Mouse (Mus musculus) myocyte (in vitro differentiated cells): ENCODE measurements at regions not wholly inside any gene's neighbourhood (a gene's known extent, or its start where the extent isn't known, plus 50 kb on each side); places are given as distances from the start of the nearest gene placed in this dataset.

Experiments
- H3K27me3 ChIP-seq: one replicate; pipeline ENCODE4 v1.6.1; 2011; ENCODE audit not compliant: control insufficient read depth, insufficient read depth, insufficient read length
- H3K36me3 ChIP-seq: one replicate; pipeline ENCODE4 v1.6.1; 2011; ENCODE audit not compliant: control insufficient read depth, insufficient read depth
- H3K4me2 ChIP-seq: one replicate; pipeline ENCODE4 v1.6.1; 2011; ENCODE audit warnings: low read depth, control low read depth
- H3K4me3 ChIP-seq: one replicate; pipeline ENCODE4 v1.5.1; 2011; ENCODE audit warnings: mild to moderate bottlenecking, control low read depth, moderate library complexity
- H3K79me2 ChIP-seq: one replicate; pipeline ENCODE4 v1.6.1; 2011; ENCODE audit not compliant: control insufficient read depth, insufficient read depth
- H3ac ChIP-seq: one replicate; pipeline ENCODE4 v1.6.1; 2011; ENCODE audit not compliant: control insufficient read depth, insufficient read length
- CEBPB ChIP-seq: IDR thresholded peaks from 2 replicates; pipeline ENCODE4 v1.6.1; 2011; ENCODE audit warnings: mild to moderate bottlenecking, moderate library complexity; ENCODE audit not compliant: poor library complexity, insufficient read depth, severe bottlenecking
- E2F4 ChIP-seq: IDR thresholded peaks from one replicate; pipeline ENCODE4 v1.6.1; 2011; ENCODE audit warnings: mild to moderate bottlenecking, control low read depth, moderate library complexity; ENCODE audit not compliant: insufficient read depth
- MAX ChIP-seq: IDR thresholded peaks from one replicate; pipeline ENCODE4 v1.6.1; 2011; ENCODE audit warnings: low read depth, mild to moderate bottlenecking, control low read depth
- MYOD1 ChIP-seq, 3 experiments: IDR thresholded peaks; one replicate each; pipeline ENCODE4 v1.6.1; 2011; ENCODE audit warnings: control low read depth in 2 of 3, low read depth in 2 of 3, mild to moderate bottlenecking in 2 of 3, moderate library complexity in 1 of 3; ENCODE audit not compliant: insufficient read length in 2 of 3, control insufficient read depth in 1 of 3
- MYOG ChIP-seq, 3 experiments: IDR thresholded peaks; one replicate each; pipeline ENCODE4 v1.6.1; 2011; ENCODE audit warnings: control low read depth in 2 of 3, low read depth in 2 of 3, mild to moderate bottlenecking in 2 of 3; ENCODE audit not compliant: insufficient read length in 2 of 3, control insufficient read depth in 1 of 3, insufficient read depth in 1 of 3
- POLR2A ChIP-seq: IDR thresholded peaks from one replicate; pipeline ENCODE4 v1.6.1; 2011; ENCODE audit warnings: low read depth, mild to moderate bottlenecking, control low read depth, moderate library complexity; ENCODE audit not compliant: insufficient read length
- POLR2AphosphoS2 ChIP-seq: IDR thresholded peaks from one replicate; pipeline ENCODE4 v1.6.1; 2011; ENCODE audit warnings: low read depth, control low read depth; ENCODE audit not compliant: insufficient read length
- REST ChIP-seq: IDR thresholded peaks from one replicate; pipeline ENCODE4 v1.6.1; 2011; ENCODE audit warnings: mild to moderate bottlenecking, control low read depth, moderate library complexity; ENCODE audit not compliant: insufficient read depth, insufficient read length
- SRF ChIP-seq: IDR thresholded peaks from one replicate; pipeline ENCODE4 v1.6.1; 2011; ENCODE audit warnings: low read depth; ENCODE audit not compliant: control insufficient read depth, insufficient read length
- TCF12 ChIP-seq: IDR thresholded peaks from one replicate; pipeline ENCODE4 v1.6.1; 2011; ENCODE audit warnings: mild to moderate bottlenecking, control low read depth; ENCODE audit not compliant: poor library complexity, insufficient read depth, severe bottlenecking
- TCF3 ChIP-seq: IDR thresholded peaks from one replicate; pipeline ENCODE4 v1.6.1; 2011; ENCODE audit warnings: low read depth, control low read depth; ENCODE audit not compliant: insufficient read length
- USF1 ChIP-seq: IDR thresholded peaks from one replicate; pipeline ENCODE4 v1.6.1; 2011; ENCODE audit warnings: low read depth, mild to moderate bottlenecking, control low read depth, moderate library complexity

DNA sequence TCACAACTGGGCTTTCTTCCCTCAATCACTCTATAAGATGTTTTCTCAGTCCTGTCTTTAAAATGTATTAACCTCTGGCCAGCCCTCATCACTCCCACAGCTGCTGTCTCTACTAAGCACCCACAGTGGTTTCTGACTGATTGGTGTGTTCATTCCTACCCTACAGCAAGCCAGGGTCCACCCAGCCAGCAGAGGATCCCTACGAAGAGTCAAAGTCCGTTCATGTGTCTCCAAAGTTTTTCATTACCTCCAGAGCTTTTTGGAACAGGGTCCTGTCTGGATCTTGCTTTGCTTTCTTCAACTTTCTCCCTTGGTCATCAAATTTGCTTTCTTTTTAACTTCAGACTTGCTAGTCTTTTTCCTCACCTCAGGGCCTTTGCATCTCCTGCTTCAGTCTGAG, 69.3 kb upstream of the 4933415F23Rik start:
- Histone ChIP-seq H3K36me3 (no peaks in the 10 kb centered on the region), H3K79me2 (no peaks in the 10 kb centered on the region), H3ac (no peak overlapping the region), H3K4me3 (no peak overlapping the region), H3K27me3 (no peaks in the 10 kb centered on the region), H3K4me2 (no peak overlapping the region)
- no peak for TF ChIP-seq POLR2A
- no peak for TF ChIP-seq CEBPB
- no peak for TF ChIP-seq POLR2AphosphoS2
- TF ChIP-seq MAX = no peak
- TF ChIP-seq REST = no peak
- TF ChIP-seq E2F4 = no peak
- no peak for TF ChIP-seq TCF12
- TF ChIP-seq SRF = no peak
- no peak for TF ChIP-seq TCF3
- TF ChIP-seq MYOG (IDR thresholded peaks at IDR 0.05; ENCODE audit: control insufficient read depth in 1 of 3, insufficient read depth in 1 of 3, insufficient read length in 2 of 3, low read depth in 2 of 3) = no peak
- no peak for TF ChIP-seq USF1
- TF ChIP-seq MYOD1 (IDR thresholded peaks at IDR 0.05; ENCODE audit: control insufficient read depth in 1 of 3, insufficient read length in 2 of 3, low read depth in 2 of 3) = no peak

GRCm38 (mm10) chr1:23170711-23171110, 68.7 kb upstream of the 4933415F23Rik start:
- TF ChIP-seq CEBPB (no peak), TCF12 (no peak), MAX (no peak), POLR2AphosphoS2 (no peak), REST (no peak), USF1 (no peak), SRF (no peak), MYOD1 (IDR thresholded peaks at IDR 0.05; ENCODE audit: control insufficient read depth in 1 of 3, insufficient read length in 2 of 3, low read depth in 2 of 3) (no peak), MYOG (IDR thresholded peaks at IDR 0.05; ENCODE audit: control insufficient read depth in 1 of 3, insufficient read depth in 1 of 3, insufficient read length in 2 of 3, low read depth in 2 of 3) (no peak), E2F4 (no peak), POLR2A (no peak), TCF3 (no peak)
- no peak overlapping the region for H3ac ChIP-seq
- H3K79me2 ChIP-seq = no peaks in the 10 kb centered on the region
- no peaks in the 10 kb centered on the region for H3K27me3 ChIP-seq
- H3K4me2 ChIP-seq = no peak overlapping the region
- H3K4me3 ChIP-seq = no peak overlapping the region
- H3K36me3 ChIP-seq = no peaks in the 10 kb centered on the region

DNA sequence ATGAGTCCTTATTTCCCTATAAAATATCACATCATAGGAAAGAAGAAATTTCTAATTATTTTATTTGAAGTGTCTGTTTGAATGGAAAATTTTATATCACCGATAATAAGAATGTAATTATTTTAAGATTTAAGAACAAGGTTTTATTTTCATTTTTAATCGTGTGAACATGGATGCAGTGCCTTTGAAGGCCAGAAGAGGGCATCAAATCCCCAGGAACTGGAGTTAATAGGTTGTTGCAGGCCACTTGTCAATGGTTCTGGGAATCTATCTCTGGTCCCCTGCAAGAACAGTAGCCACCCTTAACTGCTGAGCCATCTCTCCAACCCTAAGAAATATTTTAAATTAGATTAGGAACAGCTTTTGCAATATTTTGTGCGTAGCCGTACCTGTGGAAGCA, 66.5 kb upstream of the 4933415F23Rik start:
- H3K79me2 ChIP-seq = no peaks in the 10 kb centered on the region
- no peak for TF ChIP-seq MYOG (IDR thresholded peaks at IDR 0.05; ENCODE audit: control insufficient read depth in 1 of 3, insufficient read depth in 1 of 3, insufficient read length in 2 of 3, low read depth in 2 of 3)
- TF ChIP-seq MAX = no peak
- no peak for TF ChIP-seq CEBPB
- TF ChIP-seq REST = no peak
- no peak overlapping the region for H3K4me2 ChIP-seq
- H3K36me3 ChIP-seq = no peaks in the 10 kb centered on the region
- no peaks in the 10 kb centered on the region for H3K27me3 ChIP-seq
- no peak overlapping the region for H3K4me3 ChIP-seq
- no peak overlapping the region for H3ac ChIP-seq

GRCm38 (mm10) chr1:23163371-23163935, 61.4 kb upstream of the 4933415F23Rik start:
- Histone ChIP-seq H3K27me3 (no peaks in the 10 kb centered on the region), H3K4me3 (no peak overlapping the region), H3K79me2 (no peaks in the 10 kb centered on the region), H3K36me3 (no peaks in the 10 kb centered on the region), H3ac (no peak overlapping the region), H3K4me2 (no peak overlapping the region)
- TF ChIP-seq TCF12 = no peak
- TF ChIP-seq REST = no peak
- TF ChIP-seq MYOG (IDR thresholded peaks at IDR 0.05; ENCODE audit: control insufficient read depth in 1 of 3, insufficient read depth in 1 of 3, insufficient read length in 2 of 3, low read depth in 2 of 3) = no peak
- no peak for TF ChIP-seq MYOD1 (IDR thresholded peaks at IDR 0.05; ENCODE audit: control insufficient read depth in 1 of 3, insufficient read length in 2 of 3, low read depth in 2 of 3)
- no peak for TF ChIP-seq POLR2AphosphoS2
- TF ChIP-seq SRF = no peak
- no peak for TF ChIP-seq POLR2A
- TF ChIP-seq USF1 = no peak
- TF ChIP-seq TCF3 = no peak
- TF ChIP-seq MAX = no peak
- TF ChIP-seq CEBPB = no peak
- TF ChIP-seq E2F4 = no peak

GRCm38 (mm10) chr1:23162766-23163165, 60.7 kb upstream of the 4933415F23Rik start:
- Histone ChIP-seq H3K79me2 (no peaks in the 10 kb centered on the region), H3K36me3 (no peaks in the 10 kb centered on the region), H3K27me3 (no peaks in the 10 kb centered on the region), H3K4me2 (no peak overlapping the region), H3K4me3 (no peak overlapping the region), H3ac (no peak overlapping the region)
- TF ChIP-seq TCF12 (no peak), REST (no peak), CEBPB (no peak), POLR2A (no peak), TCF3 (no peak), E2F4 (no peak)
